Mouse (Mus musculus): ENCODE data around the gene Naa38.

Gene Naa38

GRCm38 (mm10) chr11:69430631-69431030 lies 35.3 kb downstream of the Naa38 start:
- DNase-seq (ENCODE audit: low spot score in 2 of 2), result no peak

- DNase-seq (ENCODE audit: low spot score in 2 of 2), result peak; percentile 62 to 63
These were observed 36.7 kb downstream of the Naa38 start for GRCm38 (mm10) chr11:69431829-69432639.

GRCm38 (mm10) chr11:69432640-69432982 lies 37.3 kb downstream of the Naa38 start:
- DNase-seq (ENCODE audit: low spot score in 2 of 2), result no peak

- no peak for DNase-seq (ENCODE audit: low spot score in 2 of 2)
These were observed 37.9 kb downstream of the Naa38 start for GRCm38 (mm10) chr11:69433189-69433588.

- DNase-seq (ENCODE audit: low spot score in 2 of 2), result no peak
These were observed 42.0 kb downstream of the Naa38 start for GRCm38 (mm10) chr11:69437291-69437690.

GRCm38 (mm10) chr11:69443328-69443727 lies 48.0 kb downstream of the Naa38 start:
- DNase-seq (ENCODE audit: low spot score in 2 of 2), result no peak
